Mouse (Mus musculus) lung, postnatal 0 days (tissue): Measurements from ENCODE around the gene Pbx1. TPM values are rescaled to one million over a fixed set of nuclear protein-coding genes. Genes with fewer than 3 reads are reported as not detected.

Experiments
- ATAC-seq: fragments of 200-750 bp; cut with Nextera tagmentation; 2 replicates; pipeline ENCODE4 v1.8.0; 2017; ENCODE audit warnings: moderate library complexity
- DNase-seq: peaks from one replicate; pipeline ENCODE4 v3.0.0-alpha.2; 2016; ENCODE audit warnings: low spot score
- H3K27ac ChIP-seq: fragments of 300-500 bp; sonication (generic); 2 replicates; pipeline ENCODE4 v1.5.1; 2014; ENCODE audit warnings: antibody characterized with exemption, mild to moderate bottlenecking, low read length, mixed read lengths
- H3K27me3 ChIP-seq: fragments of 300-500 bp; sonication (generic); replicated peaks from 2 replicates; pipeline ENCODE4 v1.6.1; 2014; ENCODE audit warnings: low read length, mixed read lengths; ENCODE audit not compliant: insufficient read depth
- H3K36me3 ChIP-seq: fragments of 300-500 bp; sonication (generic); 2 replicates; pipeline ENCODE4 v1.6.1; 2014; ENCODE audit warnings: low read length, mixed read lengths; ENCODE audit not compliant: insufficient read depth
- H3K4me1 ChIP-seq: fragments of 300-500 bp; sonication (generic); 2 replicates; pipeline ENCODE4 v1.6.1; 2014; ENCODE audit warnings: antibody characterized with exemption, low read depth, low read length, mixed read lengths; ENCODE audit not compliant: insufficient read depth
- H3K4me2 ChIP-seq: fragments of 300-500 bp; sonication (generic); replicated peaks from 2 replicates; pipeline ENCODE4 v1.6.1; 2014; ENCODE audit warnings: low read depth, mild to moderate bottlenecking, low read length, moderate library complexity, mixed read lengths
- H3K4me3 ChIP-seq: fragments of 300-500 bp; sonication (generic); 2 replicates; pipeline ENCODE4 v1.5.1; 2014; ENCODE audit warnings: low read depth, low read length
- H3K9ac ChIP-seq: fragments of 300-500 bp; sonication (generic); replicated peaks from 2 replicates; pipeline ENCODE4 v1.6.1; 2014; ENCODE audit warnings: low read depth, mild to moderate bottlenecking
- H3K9me3 ChIP-seq: fragments of 300-500 bp; sonication (generic); 2 replicates; pipeline ENCODE4 v1.6.1; 2016; ENCODE audit warnings: low read length, mixed read lengths
- CTCF ChIP-seq: IDR thresholded peaks from 2 replicates; pipeline ENCODE4 v1.5.1; 2016; ENCODE audit warnings: antibody characterized with exemption, mild to moderate bottlenecking
- EP300 ChIP-seq: IDR thresholded peaks from 2 replicates; pipeline ENCODE4 v1.6.1; 2016; ENCODE audit warnings: antibody characterized with exemption, mild to moderate bottlenecking, control low read depth
- WGBS: fragments of 180-500 bp; shearing (Covaris S2); extraction: QIAGEN DNeasy Blood & Tissue Kit; methylation state at CpG from one replicate; pipeline ENCODE4 v1.1.7; 2014; 5-methylcytosine and 5-hydroxymethylcytosine counted together
- polyA plus RNA-seq: library from polyadenylated mRNA; unstranded; fragments of >200 nt; fragmentation: Nextera tagmentation; extraction: Ambion mirVana; gene quantifications from 2 replicates; pipeline ENCODE4 v1.2.1, GENCODE M21; 2015

Gene Pbx1
- polyA plus RNA-seq, 1 experiment from 2014 or later = 23.9 TPM

- H3K4me1 ChIP-seq = no peaks in the 10 kb centered on the region
- H3K4me3 ChIP-seq = no peak overlapping the region
- 55% methylated on average over 6 of the region's 7 CpGs for WGBS
- H3K36me3 ChIP-seq = no peaks in the 10 kb centered on the region
- TF ChIP-seq CTCF (no peak), EP300 (no peak)
- ATAC-seq (no peak), DNase-seq (no peak)
- no peak overlapping the region for H3K9ac ChIP-seq
- no peaks in the 10 kb centered on the region for H3K9me3 ChIP-seq
- no peak overlapping the region for H3K27ac ChIP-seq
- no peaks in the 10 kb centered on the region for H3K27me3 ChIP-seq
- H3K4me2 ChIP-seq = no peak overlapping the region
These were observed 296.5 kb downstream of the Pbx1 start for GRCm38 (mm10) chr1:168135545-168135944.

- no peaks in the 10 kb centered on the region for H3K27me3 ChIP-seq
- DNase-seq (no peak), ATAC-seq (no peak)
- no peak overlapping the region for H3K4me2 ChIP-seq
- no peaks in the 10 kb centered on the region for H3K9me3 ChIP-seq
- H3K36me3 ChIP-seq = no peaks in the 10 kb centered on the region
- no peak overlapping the region for H3K4me3 ChIP-seq
- TF ChIP-seq CTCF = no peak
- no peak for TF ChIP-seq EP300
- no peak overlapping the region for H3K9ac ChIP-seq
- no peaks in the 10 kb centered on the region for H3K4me1 ChIP-seq
- no peak overlapping the region for H3K27ac ChIP-seq
These were observed 298.4 kb downstream of the Pbx1 start for GRCm38 (mm10) chr1:168133696-168134095.

- DNase-seq = no peak
- Histone ChIP-seq H3K27ac (no peak overlapping the region), H3K36me3 (no peaks in the 10 kb centered on the region), H3K4me1 (no peaks in the 10 kb centered on the region), H3K4me2 (no peak overlapping the region), H3K4me3 (no peak overlapping the region), H3K9ac (no peak overlapping the region), H3K27me3 (no peaks in the 10 kb centered on the region), H3K9me3 (no peaks in the 10 kb centered on the region)
- 71% methylated on average over 4 of the region's 4 CpGs for WGBS
- no peak for TF ChIP-seq EP300
- TF ChIP-seq CTCF = no peak
- no peak for ATAC-seq
These were observed 304.1 kb downstream of the Pbx1 start for GRCm38 (mm10) chr1:168128004-168128403.

GRCm38 (mm10) chr1:168124643-168125490, 307.2 kb downstream of the Pbx1 start:
- Histone ChIP-seq H3K36me3 (no peaks in the 10 kb centered on the region), H3K27ac (no peak overlapping the region), H3K4me3 (no peak overlapping the region), H3K4me1 (no peaks in the 10 kb centered on the region), H3K27me3 (no peaks in the 10 kb centered on the region), H3K4me2 (no peak overlapping the region), H3K9ac (no peak overlapping the region), H3K9me3 (no peaks in the 10 kb centered on the region)
- WGBS = 72% methylated on average over 5 of the region's 5 CpGs
- no peak for ATAC-seq
- DNase-seq = no peak
- TF ChIP-seq CTCF (no peak), EP300 (no peak)

- Histone ChIP-seq H3K36me3 (no peaks in the 10 kb centered on the region), H3K27ac (no peak overlapping the region), H3K27me3 (no peaks in the 10 kb centered on the region), H3K9me3 (no peaks in the 10 kb centered on the region), H3K4me2 (no peak overlapping the region), H3K4me3 (no peak overlapping the region), H3K9ac (no peak overlapping the region), H3K4me1 (no peaks in the 10 kb centered on the region)
- no peak for TF ChIP-seq EP300
- no peak for TF ChIP-seq CTCF
- ATAC-seq (no peak), DNase-seq (no peak)
- 84% methylated on average over 5 of the region's 5 CpGs for WGBS
These were observed 314.0 kb downstream of the Pbx1 start for GRCm38 (mm10) chr1:168118077-168118476.

- no peak overlapping the region for H3K27ac ChIP-seq
- H3K4me3 ChIP-seq = no peak overlapping the region
- H3K9ac ChIP-seq = no peak overlapping the region
- no peaks in the 10 kb centered on the region for H3K9me3 ChIP-seq
- no peak overlapping the region for H3K4me2 ChIP-seq
- ATAC-seq (no peak), DNase-seq (no peak)
- TF ChIP-seq CTCF (no peak), EP300 (no peak)
- no peaks in the 10 kb centered on the region for H3K4me1 ChIP-seq
- no peaks in the 10 kb centered on the region for H3K27me3 ChIP-seq
- H3K36me3 ChIP-seq = no peaks in the 10 kb centered on the region
- 77% methylated on average over 4 of the region's 4 CpGs for WGBS
These were observed 314.7 kb downstream of the Pbx1 start for GRCm38 (mm10) chr1:168117367-168117766.
